Mouse (Mus musculus): ENCODE results near the gene Pex10.

DNA sequence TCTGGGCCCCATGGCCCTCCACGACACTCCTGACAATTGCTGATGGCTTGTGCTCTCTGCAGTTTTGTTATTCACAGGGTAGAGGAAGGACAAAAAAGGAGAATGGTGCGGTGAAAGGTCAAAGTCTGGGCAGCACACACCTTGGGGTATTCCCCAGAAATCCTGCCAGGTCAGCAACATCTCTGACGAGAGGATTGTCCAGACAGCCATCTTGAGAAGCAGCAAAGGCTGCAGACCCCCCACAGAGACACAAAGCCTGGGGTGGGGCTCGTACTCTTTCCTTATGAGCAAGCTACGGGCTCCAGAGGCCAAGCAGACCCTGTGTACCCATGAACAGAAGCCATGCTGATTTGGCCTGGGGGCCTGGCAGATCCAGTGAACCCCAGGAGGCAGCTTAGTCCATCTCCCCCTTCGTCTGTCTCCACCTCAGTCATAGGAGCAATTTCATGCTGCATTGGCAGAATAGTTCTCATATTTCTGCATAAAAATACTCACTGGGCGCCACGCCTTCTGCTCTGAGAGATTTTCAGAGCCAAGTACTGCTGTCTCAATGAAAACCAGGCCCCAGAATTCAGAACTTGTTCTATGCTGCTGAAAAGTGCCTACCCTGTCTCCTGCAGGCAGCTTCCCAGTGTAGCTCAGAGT lies 47.1 kb downstream of the Pex10 start:
- no peak for TF ChIP-seq POLR2A (IDR thresholded peaks at IDR 0.05; ENCODE audit: extremely low read depth, insufficient read depth, low read length)
- TF ChIP-seq CTCF (IDR thresholded peaks at IDR 0.05; ENCODE audit: extremely low read depth, insufficient read depth, low read length), result no peak
